Mouse (Mus musculus): Measurements from ENCODE around the gene Alkbh5.

- TF ChIP-seq CTCF (IDR thresholded peaks at IDR 0.05; ENCODE audit: borderline replicate concordance, extremely low read depth, insufficient read depth, insufficient read length), result no peak
- TF ChIP-seq POLR2A (IDR thresholded peaks at IDR 0.05; ENCODE audit: borderline replicate concordance, extremely low read depth, insufficient read depth, insufficient read length, poor library complexity, severe bottlenecking), result no peak
Measured at GRCm38 (mm10) chr11:60512520-60512919, 23.7 kb upstream of the Alkbh5 start.

Measured in brain, embryonic 14.5 days (tissue).